Mouse (Mus musculus): ENCODE results near the gene Abi3. TPM values are rescaled to one million over a fixed set of nuclear protein-coding genes. Genes with fewer than 3 reads are reported as not detected.

Gene Abi3
- polyA plus RNA-seq, 1 experiment from 2014 or later, result 2.4 TPM

DNA sequence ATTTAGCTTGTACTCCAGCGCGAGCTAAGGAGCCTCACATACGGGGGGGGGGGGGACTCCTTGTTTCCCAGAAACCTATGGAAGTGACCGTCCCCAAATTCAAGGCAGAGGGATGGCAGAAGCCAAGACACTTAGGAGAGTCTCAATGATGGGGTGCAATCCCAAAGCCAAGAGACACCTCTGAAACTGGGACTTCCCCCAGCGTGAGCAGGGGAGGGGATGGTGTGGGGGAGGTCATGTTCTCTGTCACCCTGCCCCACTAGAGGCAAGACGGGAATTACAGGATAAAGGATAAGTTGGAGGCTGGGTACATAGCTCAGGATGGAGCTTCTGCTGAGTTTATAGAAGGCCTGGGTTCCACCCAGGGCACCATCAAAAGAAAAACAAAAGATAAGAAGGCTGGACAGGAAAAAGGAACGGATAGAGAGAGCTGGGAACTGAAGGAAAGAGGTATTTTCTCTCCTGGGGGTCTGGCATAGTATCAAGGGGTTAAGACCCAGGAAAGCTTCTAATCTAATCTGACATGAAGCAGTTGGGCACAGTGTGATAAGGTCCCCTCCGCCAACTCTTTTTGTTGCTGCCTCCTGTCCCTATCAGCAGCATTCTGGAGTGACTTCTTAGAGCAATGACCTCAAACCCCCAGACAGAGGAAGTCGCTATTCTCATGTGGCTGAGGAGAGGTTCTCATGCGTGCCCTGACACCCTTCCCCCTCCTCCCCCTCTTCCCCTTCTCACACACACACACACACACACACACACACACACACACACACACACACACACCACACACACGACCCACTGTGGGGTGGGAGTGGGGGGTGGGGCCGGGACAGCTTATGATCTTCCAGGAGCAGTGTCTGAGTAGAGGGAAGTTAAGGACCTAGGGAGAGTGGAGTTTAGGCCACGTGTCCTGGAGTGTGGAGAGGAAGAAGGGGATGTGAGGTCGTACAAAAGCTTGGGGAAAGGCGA is 7.2 kb downstream of the Abi3 start:
- Histone ChIP-seq H3K4me2 (replicated peaks; ENCODE audit: low read depth, low read length) (no peak overlapping the region), H3K27ac (ENCODE audit: low read depth, low read length) (no peak overlapping the region), H3K36me3 (ENCODE audit: control insufficient read depth, insufficient read depth, low read length) (no peaks in the 10 kb centered on the region), H3K27me3 (ENCODE audit: control insufficient read depth, insufficient read depth, low read length) (peaks cover 58% of the 10 kb centered on the region), H3K9me3 (ENCODE audit: control insufficient read depth, low read length) (no peaks in the 10 kb centered on the region), H3K4me1 (replicated peaks; ENCODE audit: control insufficient read depth, insufficient read depth, low read length) (peaks cover 6% of the 10 kb centered on the region; the same call in 1 of the 2 replicates), H3K4me3 (ENCODE audit: low read depth, low read length) (no peak overlapping the region), H3K9ac (ENCODE audit: low read depth, low read length) (0 out of 2 replicates have a peak overlapping the region, but pooled peaks have one; percentile 15)
- WGBS, result 24% methylated on average over 15 of the region's 15 CpGs
- no peak for DNase-seq (ENCODE audit: low spot score)
- ATAC-seq (ENCODE audit: low FRiP score), result no peak

DNA sequence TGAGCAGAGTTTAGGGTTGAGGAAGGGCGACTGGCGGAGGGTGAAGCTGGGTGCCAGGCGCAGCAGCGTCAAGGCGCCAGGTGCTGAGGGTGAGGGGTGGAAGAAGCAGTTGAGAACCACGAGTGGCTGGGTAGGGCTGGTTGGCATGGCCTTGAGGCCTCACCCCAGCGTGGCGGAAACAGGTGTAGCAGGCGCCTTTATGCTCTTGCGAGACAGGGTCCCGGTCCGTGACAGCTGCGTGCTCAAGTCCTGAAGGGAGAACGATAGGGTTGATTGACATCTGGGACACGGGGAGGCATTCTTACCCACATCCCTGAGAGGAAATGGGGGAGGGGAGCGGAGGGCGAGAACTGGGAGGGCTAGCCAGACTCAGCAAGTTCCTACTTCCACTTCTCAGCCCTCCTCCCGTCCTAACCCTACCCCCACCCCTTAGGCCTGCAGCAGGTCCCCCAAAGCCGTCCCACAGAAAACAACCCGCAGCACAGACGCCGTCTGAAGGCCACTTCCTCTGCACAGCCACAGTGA is 8.1 kb downstream of the Abi3 start:
- 2% methylated on average over 22 of the region's 22 CpGs for WGBS
- H3K4me3 ChIP-seq (ENCODE audit: low read depth, low read length), result no peak overlapping the region
- H3K27me3 ChIP-seq (ENCODE audit: control insufficient read depth, insufficient read depth, low read length), result peaks cover 66% of the 10 kb centered on the region
- H3K4me1 ChIP-seq (replicated peaks; ENCODE audit: control insufficient read depth, insufficient read depth, low read length), result peaks cover 6% of the 10 kb centered on the region; the same call in 1 of the 2 replicates
- H3K4me2 ChIP-seq (replicated peaks; ENCODE audit: low read depth, low read length), result 0 out of 2 replicates have a peak overlapping the region, but pooled peaks have one; percentile 11
- DNase-seq (ENCODE audit: low spot score), result peak; percentile 37
- no peak for ATAC-seq (ENCODE audit: low FRiP score)
- 0 out of 2 replicates have a peak overlapping the region, but pooled peaks have one; percentile 15 for H3K9ac ChIP-seq (ENCODE audit: low read depth, low read length)
- no peaks in the 10 kb centered on the region for H3K9me3 ChIP-seq (ENCODE audit: control insufficient read depth, low read length)
- no peak overlapping the region for H3K27ac ChIP-seq (ENCODE audit: low read depth, low read length)
- no peaks in the 10 kb centered on the region for H3K36me3 ChIP-seq (ENCODE audit: control insufficient read depth, insufficient read depth, low read length)

DNA sequence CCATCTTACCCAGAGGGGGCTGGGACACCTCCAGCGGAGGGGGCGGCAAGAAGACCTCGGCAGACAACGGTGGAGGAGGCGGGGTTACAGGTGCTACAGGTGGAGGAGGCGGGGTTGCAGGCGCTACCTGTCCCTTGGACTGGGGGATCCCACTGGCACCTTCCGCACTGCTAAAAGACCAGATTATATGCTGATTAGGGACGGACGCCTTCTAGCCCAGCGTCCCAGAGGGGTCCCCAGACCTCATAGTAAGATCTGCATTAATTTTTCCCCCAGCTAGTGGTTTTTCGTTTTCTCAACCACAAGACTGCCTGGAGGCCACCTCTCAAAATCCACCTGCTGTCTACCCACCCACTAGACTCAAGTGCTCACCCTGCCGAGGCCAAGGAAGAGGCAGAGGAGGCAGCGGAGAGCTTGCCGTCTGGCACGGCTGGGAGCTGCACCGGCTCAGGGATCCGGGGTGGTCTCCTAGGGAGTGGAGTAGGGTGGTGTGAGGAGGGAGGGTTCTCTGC is 8.6 kb downstream of the Abi3 start:
- peaks cover 6% of the 10 kb centered on the region; the same call in 1 of the 2 replicates for H3K4me1 ChIP-seq (replicated peaks; ENCODE audit: control insufficient read depth, insufficient read depth, low read length)
- peaks cover 71% of the 10 kb centered on the region for H3K27me3 ChIP-seq (ENCODE audit: control insufficient read depth, insufficient read depth, low read length)
- no peak for ATAC-seq (ENCODE audit: low FRiP score)
- no peaks in the 10 kb centered on the region for H3K9me3 ChIP-seq (ENCODE audit: control insufficient read depth, low read length)
- no peak overlapping the region for H3K27ac ChIP-seq (ENCODE audit: low read depth, low read length)
- H3K36me3 ChIP-seq (ENCODE audit: control insufficient read depth, insufficient read depth, low read length), result no peaks in the 10 kb centered on the region
- 7% methylated on average over 18 of the region's 18 CpGs for WGBS
- H3K4me3 ChIP-seq (ENCODE audit: low read depth, low read length), result no peak overlapping the region
- no peak overlapping the region for H3K9ac ChIP-seq (ENCODE audit: low read depth, low read length)
- no peak for DNase-seq (ENCODE audit: low spot score)
- H3K4me2 ChIP-seq (replicated peaks; ENCODE audit: low read depth, low read length), result 0 out of 2 replicates have a peak overlapping the region, but pooled peaks have one; percentile 11

DNA sequence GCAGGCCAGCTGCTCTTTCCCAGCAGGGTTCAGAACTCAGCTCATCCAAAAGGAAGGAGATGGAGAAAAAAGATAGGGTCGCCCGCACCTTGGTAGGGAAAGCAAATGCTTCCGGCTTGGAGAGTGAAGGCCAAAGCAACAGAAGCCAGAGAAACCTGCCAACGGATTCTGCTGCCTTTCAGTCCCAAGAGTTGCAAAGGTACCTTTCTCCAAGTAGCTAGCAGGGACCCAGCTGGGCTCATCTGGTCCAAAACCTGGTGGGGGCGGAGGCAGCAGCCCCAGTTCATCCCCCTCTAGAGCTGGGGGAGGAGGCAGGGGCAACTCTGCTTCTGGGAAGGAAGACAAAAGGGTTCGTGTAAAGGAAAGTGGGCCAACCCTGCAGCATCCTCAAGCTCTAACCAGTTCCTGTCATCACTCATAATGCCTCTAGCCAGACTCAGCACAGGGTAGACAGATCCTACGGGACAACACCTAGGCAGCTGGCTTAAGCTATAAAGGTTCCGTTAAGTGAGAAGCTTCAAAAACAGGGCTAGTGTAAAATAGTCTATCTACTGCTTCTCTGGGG is 9.2 kb downstream of the Abi3 start:
- H3K36me3 ChIP-seq (ENCODE audit: control insufficient read depth, insufficient read depth, low read length), result no peaks in the 10 kb centered on the region
- H3K27me3 ChIP-seq (ENCODE audit: control insufficient read depth, insufficient read depth, low read length), result peaks cover 77% of the 10 kb centered on the region
- no peak overlapping the region for H3K4me3 ChIP-seq (ENCODE audit: low read depth, low read length)
- peak; percentile 32 for DNase-seq (ENCODE audit: low spot score)
- H3K4me1 ChIP-seq (replicated peaks; ENCODE audit: control insufficient read depth, insufficient read depth, low read length), result peaks cover 6% of the 10 kb centered on the region; the same call in 1 of the 2 replicates
- H3K4me2 ChIP-seq (replicated peaks; ENCODE audit: low read depth, low read length), result no peak overlapping the region
- H3K9ac ChIP-seq (ENCODE audit: low read depth, low read length), result no peak overlapping the region
- no peaks in the 10 kb centered on the region for H3K9me3 ChIP-seq (ENCODE audit: control insufficient read depth, low read length)
- 19% methylated on average over 8 of the region's 8 CpGs for WGBS
- no peak overlapping the region for H3K27ac ChIP-seq (ENCODE audit: low read depth, low read length)
- ATAC-seq (ENCODE audit: low FRiP score), result no peak

DNA sequence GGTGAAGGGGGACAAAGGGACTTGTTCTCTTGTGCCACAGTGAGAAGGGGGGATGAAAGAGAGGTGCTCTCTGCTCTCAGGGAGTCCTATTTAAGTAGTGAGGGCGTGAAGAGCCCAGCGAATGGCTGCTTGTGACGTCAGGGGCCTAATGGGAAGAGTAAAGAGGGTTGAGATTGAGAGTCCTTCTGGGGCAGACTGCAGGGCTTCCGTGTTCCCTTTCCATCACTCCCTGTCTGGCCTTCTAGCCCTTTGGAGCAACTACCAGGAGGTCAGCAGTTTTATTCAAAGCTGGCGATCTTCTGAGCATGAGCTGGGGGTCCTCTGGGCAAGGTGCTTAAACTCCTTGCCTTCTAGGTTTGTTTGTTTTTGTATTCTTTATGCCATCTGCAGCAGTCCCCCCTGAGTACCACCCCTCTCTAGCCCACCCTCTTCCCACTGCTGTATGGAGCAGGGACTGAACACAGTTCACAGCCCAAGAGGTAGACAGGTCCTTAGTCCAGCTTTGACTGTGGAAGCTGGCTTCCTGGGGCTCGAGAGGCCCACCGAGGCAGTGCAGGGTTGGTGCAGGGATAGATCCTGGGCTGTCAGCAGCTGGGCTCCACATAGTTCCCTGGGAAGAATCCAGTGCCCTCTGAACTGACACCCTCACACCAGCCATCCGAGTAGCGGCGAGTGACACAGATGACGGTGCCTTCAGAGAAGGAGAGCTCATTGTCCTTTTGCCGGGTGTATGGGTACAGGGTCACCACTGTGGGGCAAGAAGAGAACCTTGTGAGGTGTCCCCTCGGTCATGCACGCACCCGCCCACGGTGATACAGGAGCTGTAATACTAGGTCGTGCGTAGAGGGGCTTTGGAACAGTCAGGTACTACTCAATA is 9.9 kb downstream of the Abi3 start:
- no peak for ATAC-seq (ENCODE audit: low FRiP score)
- peaks cover 80% of the 10 kb centered on the region for H3K27me3 ChIP-seq (ENCODE audit: control insufficient read depth, insufficient read depth, low read length)
- peak; percentile 39 for DNase-seq (ENCODE audit: low spot score)
- H3K27ac ChIP-seq (ENCODE audit: low read depth, low read length), result no peak overlapping the region
- no peaks in the 10 kb centered on the region for H3K9me3 ChIP-seq (ENCODE audit: control insufficient read depth, low read length)
- no peaks in the 10 kb centered on the region for H3K36me3 ChIP-seq (ENCODE audit: control insufficient read depth, insufficient read depth, low read length)
- no peak overlapping the region for H3K4me3 ChIP-seq (ENCODE audit: low read depth, low read length)
- H3K4me2 ChIP-seq (replicated peaks; ENCODE audit: low read depth, low read length), result no peak overlapping the region
- peaks cover 6% of the 10 kb centered on the region; the same call in 1 of the 2 replicates for H3K4me1 ChIP-seq (replicated peaks; ENCODE audit: control insufficient read depth, insufficient read depth, low read length)
- WGBS, result 36% methylated on average over 18 of the region's 18 CpGs
- H3K9ac ChIP-seq (ENCODE audit: low read depth, low read length), result no peak overlapping the region

DNA sequence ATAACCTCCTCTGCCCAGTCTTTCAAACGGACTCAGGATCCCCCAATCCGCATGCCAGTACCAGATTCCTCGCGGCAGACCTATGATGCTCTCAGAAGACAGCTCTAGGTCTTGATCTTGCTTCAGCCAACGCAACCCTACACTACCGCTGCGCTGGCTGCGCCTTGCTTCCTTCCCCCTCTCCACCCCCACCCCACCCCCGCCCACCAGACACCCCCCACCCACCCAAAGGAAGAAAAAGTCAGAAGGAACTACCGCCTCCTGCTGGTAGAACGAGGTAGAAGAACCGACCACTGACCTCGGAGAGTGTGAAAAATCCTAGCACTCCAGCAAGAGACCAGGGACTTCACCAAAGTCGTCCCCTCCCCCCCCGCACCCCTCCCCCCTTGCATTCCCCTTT is 10.6 kb downstream of the Abi3 start:
- Histone ChIP-seq H3K4me1 (replicated peaks; ENCODE audit: control insufficient read depth, insufficient read depth, low read length) (peaks cover 6% of the 10 kb centered on the region; the same call in 1 of the 2 replicates), H3K4me2 (replicated peaks; ENCODE audit: low read depth, low read length) (no peak overlapping the region), H3K4me3 (ENCODE audit: low read depth, low read length) (no peak overlapping the region)

DNA sequence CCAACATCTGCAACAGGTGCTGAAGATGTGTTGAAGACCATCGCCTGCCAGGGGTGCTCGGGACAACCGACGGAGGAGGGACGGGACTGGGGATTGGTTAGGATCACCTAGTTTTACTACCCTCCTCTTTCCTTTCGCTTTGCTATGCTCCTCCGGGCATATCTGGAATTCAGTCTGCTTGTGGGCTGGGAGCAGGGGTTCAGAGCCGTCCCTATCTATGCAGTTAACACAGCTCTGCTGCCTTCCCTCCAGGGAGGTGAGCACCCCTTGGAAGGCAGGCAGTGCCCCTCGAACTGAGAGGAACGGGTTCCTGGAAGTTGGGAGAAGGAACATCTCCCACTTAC is 11.0 kb downstream of the Abi3 start:
- H3K4me1 ChIP-seq (replicated peaks; ENCODE audit: control insufficient read depth, insufficient read depth, low read length), result peaks cover 6% of the 10 kb centered on the region; the same call in 1 of the 2 replicates
- H3K4me2 ChIP-seq (replicated peaks; ENCODE audit: low read depth, low read length), result peak overlapping the region; percentile 8; the same call in 1 of the 2 replicates
- no peak overlapping the region for H3K27ac ChIP-seq (ENCODE audit: low read depth, low read length)
- DNase-seq (ENCODE audit: low spot score) (peak; percentile 55), ATAC-seq (ENCODE audit: low FRiP score) (no peak)
- no peak overlapping the region for H3K9ac ChIP-seq (ENCODE audit: low read depth, low read length)
- H3K9me3 ChIP-seq (ENCODE audit: control insufficient read depth, low read length), result no peaks in the 10 kb centered on the region
- 7% methylated on average over 10 of the region's 10 CpGs for WGBS
- H3K36me3 ChIP-seq (ENCODE audit: control insufficient read depth, insufficient read depth, low read length), result no peaks in the 10 kb centered on the region
- H3K4me3 ChIP-seq (ENCODE audit: low read depth, low read length), result peak overlapping the region; percentile 15
- H3K27me3 ChIP-seq (ENCODE audit: control insufficient read depth, insufficient read depth, low read length), result peaks cover 83% of the 10 kb centered on the region

More for the DNA sequence above, 10.6 kb downstream of the Abi3 start:
- no peaks in the 10 kb centered on the region for H3K9me3 ChIP-seq (ENCODE audit: control insufficient read depth, low read length)
- peaks cover 81% of the 10 kb centered on the region for H3K27me3 ChIP-seq (ENCODE audit: control insufficient read depth, insufficient read depth, low read length)
- H3K36me3 ChIP-seq (ENCODE audit: control insufficient read depth, insufficient read depth, low read length), result no peaks in the 10 kb centered on the region
- 4% methylated on average over 12 of the region's 15 CpGs for WGBS
- ATAC-seq (ENCODE audit: low FRiP score) (no peak), DNase-seq (ENCODE audit: low spot score) (peak; percentile 56)
- no peak overlapping the region for H3K27ac ChIP-seq (ENCODE audit: low read depth, low read length)
- H3K9ac ChIP-seq (ENCODE audit: low read depth, low read length), result no peak overlapping the region
